Mouse (Mus musculus): Measurements from ENCODE around the gene Scgb3a1. TPM values are rescaled to one million over a fixed set of nuclear protein-coding genes. Genes with fewer than 3 reads are reported as not detected.

Scgb3a1 gene
- under 1 TPM in 1 of 2 experiments, not detected in 1; 0.37 TPM for polyA plus RNA-seq (2017; shearing (Covaris generic))

GRCm38 (mm10) chr11:49663310-49663709 lies at the start of gene Scgb3a1:
Gene Scgb3a1 (plus strand): TSS chr11:49663610.

GRCm38 (mm10) chr11:49712555-49713335 lies 49.3 kb downstream of the Scgb3a1 start, which contains the start of gene Cnot6:
Gene Cnot6 (minus strand): TSS chr11:49712723.

Other genes with a start within 250 kb of the Scgb3a1 start
- gene Olfr1389, start 240.5 kb upstream of the Scgb3a1 start, polyA plus RNA-seq (2017; shearing (Covaris generic)), result not detected
- gene Olfr1388, start 227.0 kb upstream of the Scgb3a1 start, polyA plus RNA-seq (2017; shearing (Covaris generic)), result under 1 TPM in 1 of 2 experiments, not detected in 1; 0.06 TPM
- not detected for gene Olfr1387, start 208.3 kb upstream of the Scgb3a1 start, polyA plus RNA-seq (2017; shearing (Covaris generic))
- not detected for gene Olfr1386, start 198.6 kb upstream of the Scgb3a1 start, polyA plus RNA-seq (2017; shearing (Covaris generic))
- under 1 TPM; 0.04 to 0.22 TPM for gene Olfr1385, start 174.5 kb upstream of the Scgb3a1 start, polyA plus RNA-seq (2017; shearing (Covaris generic))
- gene Olfr1384, start 156.9 kb upstream of the Scgb3a1 start, polyA plus RNA-seq (2017; shearing (Covaris generic)), result not detected
- gene Olfr1383, start 144.0 kb upstream of the Scgb3a1 start, polyA plus RNA-seq (2017; shearing (Covaris generic)), result not detected
- gene Olfr1382, start 135.4 kb upstream of the Scgb3a1 start, polyA plus RNA-seq (2017; shearing (Covaris generic)), result under 1 TPM in 1 of 2 experiments, not detected in 1; 0.07 TPM
- gene Olfr1381, start 120.2 kb upstream of the Scgb3a1 start, polyA plus RNA-seq (2017; shearing (Covaris generic)), result not detected
- not detected for gene Olfr1380, start 106.7 kb upstream of the Scgb3a1 start, polyA plus RNA-seq (2017; shearing (Covaris generic))
- not detected for gene Flt4, start 54.3 kb upstream of the Scgb3a1 start, polyA plus RNA-seq (2017; shearing (Covaris generic))
- gene Cnot6, start 49.1 kb downstream of the Scgb3a1 start, polyA plus RNA-seq (2017; shearing (Covaris generic)), result 10 to 100 TPM; 80.1 to 90.6 TPM
- gene Gfpt2, start 130.6 kb downstream of the Scgb3a1 start, polyA plus RNA-seq (2017; shearing (Covaris generic)), result 1 to 10 TPM in 1 of 2 experiments, under 1 TPM in 1; 0.15 to 1.4 TPM
- gene Mapk9, start 183.1 kb downstream of the Scgb3a1 start, polyA plus RNA-seq (2017; shearing (Covaris generic)), result 10 to 100 TPM; 62.5 to 98.5 TPM
- gene Rasgef1c, start 238.2 kb downstream of the Scgb3a1 start, polyA plus RNA-seq (2017; shearing (Covaris generic)), result under 1 TPM; 0.14 to 0.54 TPM